Mouse (Mus musculus): ENCODE measurements around the gene Fyn.

- TF ChIP-seq CTCF (IDR thresholded peaks at IDR 0.05; ENCODE audit: low read depth) (no peak), EP300 (IDR thresholded peaks at IDR 0.05; ENCODE audit: low read depth) (no peak)
Observed at GRCm38 (mm10) chr10:39488542-39488941, 119.9 kb downstream of the Fyn start.

Data from liver, postnatal 0 days (tissue).